Comparison of ENCODE assay signal across 21 mouse cellular contexts in genomic region chr7:118526967-118527366, GRCm38 (mm10). TPM values are rescaled to one million over a fixed set of nuclear protein-coding genes. Genes with fewer than 3 reads are reported as not detected.
"Had no signal": no experiment of that assay in that cellular context is flagged by ENCODE, and none has a peak within 500 bp of the region (broad histone marks: within the 10 kb centered on the region; RNA-seq: fewer than 3 reads in every experiment).

No protein-coding gene starts in this region.

- H3K4me1 ChIP-seq: midbrain, embryonic 12.5 days; neural tube, embryonic 15.5 days had no signal

- H3K9ac ChIP-seq: lung, embryonic 14.5 days; midbrain, embryonic 12.5 days; neural tube, embryonic 13.5 days; neural tube, embryonic 15.5 days had no signal

- H3K4me3 ChIP-seq: midbrain, embryonic 10.5 days; midbrain, embryonic 12.5 days; myocyte; neural tube, embryonic 13.5 days; neural tube, embryonic 15.5 days had no signal

- DNase-seq: lung, adult 18-20 months; lung, embryonic 14.5 days; lung, postnatal 14 days; lung, postnatal 36 days; midbrain, embryonic 14.5 days; retina, postnatal 1 day; right cerebral cortex, adult 18-20 months; right cerebral cortex, postnatal 25 days; right cerebral cortex, postnatal 4 days; spleen, adult 18-20 months; thymus, adult 2 months; thymus, postnatal 25 days; thymus, postnatal 4 days had no signal

- H3K9me3 ChIP-seq: midbrain, embryonic 10.5 days; midbrain, embryonic 12.5 days; neural tube, embryonic 13.5 days; neural tube, embryonic 15.5 days had no signal

- H3K4me2 ChIP-seq: lung, embryonic 14.5 days; midbrain, embryonic 12.5 days; neural tube, embryonic 13.5 days; neural tube, embryonic 15.5 days had no signal

- ATAC-seq: midbrain, embryonic 16.5 days had no signal

- H3K27ac ChIP-seq: macrophage; midbrain, embryonic 10.5 days; midbrain, embryonic 12.5 days; neural tube, embryonic 13.5 days; neural tube, embryonic 15.5 days had no signal

- H3K27me3 ChIP-seq: midbrain, embryonic 12.5 days; neural tube, embryonic 13.5 days; neural tube, embryonic 15.5 days had no signal

RNA-seq across cellular contexts. Expression of gene Tmc7, which starts 57.6 kb away (rescaled TPM):
- total RNA-seq: megakaryocyte-erythroid progenitor cell, adult 5-6 weeks had no signal
- polyA plus RNA-seq: macrophage had no signal
